28 mouse cellular contexts compared by ENCODE assay signal in genomic region chr7:30030677-30031076, GRCm38 (mm10). TPM values are rescaled to one million over a fixed set of nuclear protein-coding genes. Genes with fewer than 3 reads are reported as not detected.
A peak's percentile ranks its signal among the peaks of the same experiment; 100 is the strongest.
DNase-seq lines count a peak whose midpoint lies in the region; ATAC-seq lines count a peak whose summit lies in the region.
"Had no signal": no experiment of that assay in that cellular context is flagged by ENCODE, and none has a peak within 500 bp of the region (broad histone marks: within the 10 kb centered on the region; RNA-seq: fewer than 3 reads in every experiment).

No protein-coding gene starts in this region.

- H3K4me2 ChIP-seq in midbrain, embryonic 11.5 days: no peak overlapping the region
- no peak overlapping the region for H3K4me2 ChIP-seq in midbrain, embryonic 13.5 days (replicated peaks)
- H3K4me2 ChIP-seq: hindbrain, embryonic 15.5 days; midbrain, embryonic 12.5 days had no signal

- H3K27me3 ChIP-seq in midbrain, embryonic 11.5 days (ENCODE audit: control insufficient read depth, insufficient read depth, low read length): no peaks in the 10 kb centered on the region
- H3K27me3 ChIP-seq in midbrain, embryonic 13.5 days: no peaks in the 10 kb centered on the region
- no peaks in the 10 kb centered on the region for H3K27me3 ChIP-seq in limb, embryonic 10.5 days (ENCODE audit: low read depth, poor library complexity, severe bottlenecking)
- H3K27me3 ChIP-seq: hindbrain, embryonic 15.5 days; midbrain, embryonic 12.5 days; Patski had no signal

- ATAC-seq in midbrain, embryonic 11.5 days (ENCODE audit: low FRiP score): no peak
- ATAC-seq in midbrain, embryonic 13.5 days: no peak
- ATAC-seq: forebrain, embryonic 14.5 days; Patski had no signal

- peak; percentile 12 for DNase-seq in adrenal gland, adult 8-10 months
- DNase-seq in adrenal gland, adult 18-20 months (ENCODE audit: low spot score in 2 of 2): no peak
- DNase-seq in kidney, adult 9 months: peak; percentile 15
- DNase-seq in kidney, postnatal 14 days: no peak
- peak; percentile 69 for DNase-seq in midbrain, embryonic 11.5 days (ENCODE audit: low spot score, missing footprints)
- DNase-seq in limb, embryonic 10.5 days (ENCODE audit: low spot score): no peak
- DNase-seq in left cerebral cortex, adult 8-10 months (ENCODE audit: low spot score in 2 of 2): no peak
- DNase-seq: cerebellum, adult 18-20 months; cerebellum, postnatal 14 days; lung, adult 2 months; lung, postnatal 14 days; right cerebral cortex, postnatal 25 days; spleen, adult 18-20 months; thymus, postnatal 14 days had no signal

- no peaks in the 10 kb centered on the region for H3K4me1 ChIP-seq in midbrain, embryonic 11.5 days (ENCODE audit: control insufficient read depth, insufficient read depth, low read length)
- H3K4me1 ChIP-seq in midbrain, embryonic 13.5 days (replicated peaks): no peaks in the 10 kb centered on the region
- peaks cover 12% of the 10 kb centered on the region; the same call in 1 of the 2 replicates for H3K4me1 ChIP-seq in limb, embryonic 10.5 days
- H3K4me1 ChIP-seq: hindbrain, embryonic 15.5 days; midbrain, embryonic 12.5 days had no signal

- no peak overlapping the region for H3K4me3 ChIP-seq in midbrain, embryonic 11.5 days (ENCODE audit: low read depth, low read length)
- H3K4me3 ChIP-seq in midbrain, embryonic 13.5 days (replicated peaks): no peak overlapping the region
- no peak overlapping the region for H3K4me3 ChIP-seq in limb, embryonic 10.5 days
- H3K4me3 ChIP-seq: hindbrain, embryonic 15.5 days; midbrain, embryonic 12.5 days had no signal

- H3K27ac ChIP-seq in midbrain, embryonic 11.5 days (ENCODE audit: low read depth, low read length): no peak overlapping the region
- no peak overlapping the region for H3K27ac ChIP-seq in midbrain, embryonic 13.5 days
- H3K27ac ChIP-seq in limb, embryonic 10.5 days: no peak overlapping the region
- H3K27ac ChIP-seq: hindbrain, embryonic 15.5 days; kidney, postnatal 0 days; midbrain, embryonic 12.5 days had no signal

- H3K9me3 ChIP-seq in midbrain, embryonic 11.5 days (ENCODE audit: control insufficient read depth, low read length): no peaks in the 10 kb centered on the region
- no peaks in the 10 kb centered on the region for H3K9me3 ChIP-seq in midbrain, embryonic 13.5 days
- H3K9me3 ChIP-seq in limb, embryonic 10.5 days (replicated peaks): no peaks in the 10 kb centered on the region
- H3K9me3 ChIP-seq: G1E; hindbrain, embryonic 15.5 days; midbrain, embryonic 12.5 days had no signal

- H3K9ac ChIP-seq in midbrain, embryonic 11.5 days (ENCODE audit: low read length): no peak overlapping the region
- no peak overlapping the region for H3K9ac ChIP-seq in midbrain, embryonic 13.5 days (replicated peaks)
- H3K9ac ChIP-seq: hindbrain, embryonic 15.5 days; midbrain, embryonic 12.5 days had no signal

- H3K36me3 ChIP-seq in midbrain, embryonic 11.5 days (ENCODE audit: control insufficient read depth, insufficient read depth, low read length): 0 out of 2 replicates have a peak, but pooled peaks cover 2% of the 10 kb centered on the region
- H3K36me3 ChIP-seq in midbrain, embryonic 13.5 days: peaks cover 27% of the 10 kb centered on the region
- peaks cover 29% of the 10 kb centered on the region for H3K36me3 ChIP-seq in limb, embryonic 10.5 days

- 29% methylated on average over 6 of the region's 6 CpGs for WGBS in midbrain, embryonic 11.5 days
- WGBS in midbrain, embryonic 13.5 days: 30% methylated on average over 6 of the region's 6 CpGs
- 35% methylated on average over 6 of the region's 6 CpGs for WGBS in limb, embryonic 10.5 days

RNA-seq across cellular contexts. Expression of gene Zfp14, which starts 20.5 kb away (rescaled TPM):
- total RNA-seq in adrenal gland, adult 8-10 months (2022): 1 to 10 TPM; 3.7 to 6.6 (median 4.9) TPM
- total RNA-seq in adrenal gland, adult 18-20 months (2021): 1 to 10 TPM; 3.0 TPM
- 6.1 and 6.2 TPM in 2 replicates for polyA plus RNA-seq in midbrain, embryonic 11.5 days (2014; fragmentation: Nextera tagmentation; extraction: Ambion mirVana)
- 10.4 and 12.5 TPM in 2 replicates for polyA plus RNA-seq in midbrain, embryonic 13.5 days (2015; fragmentation: Nextera tagmentation; extraction: Ambion mirVana)
- 2.5 and 3.6 TPM in 2 replicates for polyA plus RNA-seq in limb, embryonic 10.5 days (2016; fragmentation: Nextera tagmentation; extraction: Ambion mirVana)
- 10 to 100 TPM in 2 of 4 experiments, 1 to 10 TPM in 2; 7.5 to 10.8 (median 9.9) TPM for total RNA-seq in left cerebral cortex, adult 8-10 months (2022)
- polyA plus RNA-seq: G1E had no signal

RNA-seq across cellular contexts. Expression of gene Zfp82, which starts 42.0 kb away (rescaled TPM):
- 1 to 10 TPM in 3 of 4 experiments, under 1 TPM in 1; 0.86 to 3.3 (median 2.8) TPM for total RNA-seq in adrenal gland, adult 8-10 months (2022)
- 1 to 10 TPM; 2.0 to 2.3 TPM for total RNA-seq in adrenal gland, adult 18-20 months (2021)
- 7.4 and 8.8 TPM in 2 replicates for polyA plus RNA-seq in midbrain, embryonic 11.5 days (2014; fragmentation: Nextera tagmentation; extraction: Ambion mirVana)
- polyA plus RNA-seq in midbrain, embryonic 13.5 days (2015; fragmentation: Nextera tagmentation; extraction: Ambion mirVana): 11.7 and 13.8 TPM in 2 replicates
- 4.4 and 5.3 TPM in 2 replicates for polyA plus RNA-seq in limb, embryonic 10.5 days (2016; fragmentation: Nextera tagmentation; extraction: Ambion mirVana)
- total RNA-seq in left cerebral cortex, adult 8-10 months (2022): 1 to 10 TPM; 5.7 to 6.5 (median 5.7) TPM

RNA-seq across cellular contexts. Expression of gene Zfp568, which starts 46.9 kb away (rescaled TPM):
- 10 to 100 TPM; 10.7 to 13.1 (median 11.9) TPM for total RNA-seq in adrenal gland, adult 8-10 months (2022)
- total RNA-seq in adrenal gland, adult 18-20 months (2021): 10 to 100 TPM in 1 of 2 experiments, 1 to 10 TPM in 1; 8.9 to 10.6 TPM
- polyA plus RNA-seq in midbrain, embryonic 11.5 days (2014; fragmentation: Nextera tagmentation; extraction: Ambion mirVana): 11.7 and 13.0 TPM in 2 replicates
- 6.8 and 7.7 TPM in 2 replicates for polyA plus RNA-seq in midbrain, embryonic 13.5 days (2015; fragmentation: Nextera tagmentation; extraction: Ambion mirVana)
- polyA plus RNA-seq in limb, embryonic 10.5 days (2016; fragmentation: Nextera tagmentation; extraction: Ambion mirVana): 35.6 and 37.3 TPM in 2 replicates
- 1 to 10 TPM; 4.0 to 6.8 (median 4.9) TPM for total RNA-seq in left cerebral cortex, adult 8-10 months (2022)

RNA-seq across cellular contexts. Expression of gene Gm26920, which starts 59.5 kb away (rescaled TPM):
- total RNA-seq in adrenal gland, adult 8-10 months (2022): 1 to 10 TPM in 1 of 4 experiments, under 1 TPM in 1, not detected in 2; 0.48 to 2.2 TPM
- total RNA-seq in adrenal gland, adult 18-20 months (2021): not detected
- polyA plus RNA-seq in midbrain, embryonic 11.5 days (2014; fragmentation: Nextera tagmentation; extraction: Ambion mirVana): 1.2 and 2.4 TPM in 2 replicates
- polyA plus RNA-seq in midbrain, embryonic 13.5 days (2015; fragmentation: Nextera tagmentation; extraction: Ambion mirVana): 1.1 and 4.4 TPM in 2 replicates
- 2.4 and 3.3 TPM in 2 replicates for polyA plus RNA-seq in limb, embryonic 10.5 days (2016; fragmentation: Nextera tagmentation; extraction: Ambion mirVana)
- under 1 TPM in 1 of 4 experiments, not detected in 3; 0.58 TPM for total RNA-seq in left cerebral cortex, adult 8-10 months (2022)
- total RNA-seq: hematopoietic stem cell, adult 5-6 weeks; left cerebral cortex, postnatal 25 days; megakaryocyte progenitor cell, adult 5-6 weeks; monocyte, adult 5-6 weeks had no signal
- polyA plus RNA-seq: frontal cortex, adult 2 months; G1E; heart, embryonic 16.5 days; lung, adult 2 months; testis, adult 2 months had no signal

RNA-seq across cellular contexts. Expression of gene Zfp566, which starts 59.6 kb away (rescaled TPM):
- 1 to 10 TPM; 1.9 to 4.7 (median 4.1) TPM for total RNA-seq in adrenal gland, adult 8-10 months (2022)
- 1 to 10 TPM; 2.9 to 4.1 TPM for total RNA-seq in adrenal gland, adult 18-20 months (2021)
- 14.8 and 15.7 TPM in 2 replicates for polyA plus RNA-seq in midbrain, embryonic 11.5 days (2014; fragmentation: Nextera tagmentation; extraction: Ambion mirVana)
- 19.3 and 20.4 TPM in 2 replicates for polyA plus RNA-seq in midbrain, embryonic 13.5 days (2015; fragmentation: Nextera tagmentation; extraction: Ambion mirVana)
- 20.5 and 23.6 TPM in 2 replicates for polyA plus RNA-seq in limb, embryonic 10.5 days (2016; fragmentation: Nextera tagmentation; extraction: Ambion mirVana)
- total RNA-seq in left cerebral cortex, adult 8-10 months (2022): 10 to 100 TPM in 2 of 4 experiments, 1 to 10 TPM in 2; 9.3 to 11.2 (median 10.4) TPM
- total RNA-seq: monocyte, adult 5-6 weeks had no signal

Comparison
In these comparisons a context has a peak if more than half of its experiments do, and no peak if none do; other contexts are left out.
1. DNase-seq: peak in adrenal gland, adult 8-10 months (single experiment), kidney, adult 9 months (single experiment) and midbrain, embryonic 11.5 days (single experiment); none in adrenal gland, adult 18-20 months (0 of 2), kidney, postnatal 14 days (single experiment), limb, embryonic 10.5 days (single experiment) and left cerebral cortex, adult 8-10 months (0 of 2).